Mouse (Mus musculus): Measurements from ENCODE around the gene Maoa.

Maoa gene

GRCm38 (mm10) chrX:16619034-16619929 lies at the start of gene Maoa:
Gene Maoa, plus strand, starts transcription at chrX:16619698.
- peak; percentile 91 for DNase-seq (ENCODE audit: low read depth)

GRCm38 (mm10) chrX:16618225-16619033 lies 1.1 kb upstream of the Maoa start:
- DNase-seq (ENCODE audit: low read depth) = peak; percentile 94

GRCm38 (mm10) chrX:16656511-16656910 lies 37.0 kb downstream of the Maoa start:
- peak; percentile 60 for DNase-seq (ENCODE audit: low read depth)

GRCm38 (mm10) chrX:16706094-16706493 lies 86.6 kb downstream of the Maoa start:
- no peak for DNase-seq (ENCODE audit: low read depth)

- peak; percentile 36 for DNase-seq (ENCODE audit: low read depth)
Measured at GRCm38 (mm10) chrX:16714033-16714432, 94.5 kb downstream of the Maoa start.
